Mouse (Mus musculus) adrenal gland, adult 8-10 months (tissue): ENCODE measurements around the gene Sntb2. TPM values are rescaled to one million over a fixed set of nuclear protein-coding genes. Genes with fewer than 3 reads are reported as not detected.

Experiments
- DNase-seq: peaks from one replicate; pipeline ENCODE4 v3.0.0; 2022
- total RNA-seq, 4 experiments: library from RNA; stranded (reverse); gene quantifications; 2 replicates each; pipeline ENCODE4 v1.2.4; 2022

Gene Sntb2
- total RNA-seq, 4 experiments from 2014 or later: 36.2 to 42.9 (median 38.8) TPM

- DNase-seq: no peak
These were observed 5.6 kb upstream of the Sntb2 start for GRCm38 (mm10) chr8:106929921-106930320.

- DNase-seq: no peak
These were observed 3.0 kb upstream of the Sntb2 start for GRCm38 (mm10) chr8:106932376-106933065.

- DNase-seq: no peak
These were observed 1.9 kb upstream of the Sntb2 start for GRCm38 (mm10) chr8:106933506-106934143.

GRCm38 (mm10) chr8:106934226-106934977 lies 1.1 kb upstream of the Sntb2 start:
- no peak for DNase-seq

GRCm38 (mm10) chr8:106935899-106936477 lies 438 bp downstream of the Sntb2 start:
- DNase-seq: peak; percentile 46

GRCm38 (mm10) chr8:106936478-106937051 lies 1.0 kb downstream of the Sntb2 start:
- no peak for DNase-seq

GRCm38 (mm10) chr8:106937081-106937800 lies 1.7 kb downstream of the Sntb2 start:
- DNase-seq: no peak

- DNase-seq: no peak
These were observed 6.3 kb downstream of the Sntb2 start for GRCm38 (mm10) chr8:106941806-106942205.

GRCm38 (mm10) chr8:106943874-106944418 lies 8.4 kb downstream of the Sntb2 start:
- DNase-seq: peak; percentile 56

- no peak for DNase-seq
These were observed 9.2 kb downstream of the Sntb2 start for GRCm38 (mm10) chr8:106944756-106945155.

- no peak for DNase-seq
These were observed 13.2 kb downstream of the Sntb2 start for GRCm38 (mm10) chr8:106948678-106949243.

GRCm38 (mm10) chr8:106951707-106952106 lies 16.2 kb downstream of the Sntb2 start:
- no peak for DNase-seq

GRCm38 (mm10) chr8:106953571-106953970 lies 18.0 kb downstream of the Sntb2 start:
- DNase-seq: no peak

GRCm38 (mm10) chr8:106957086-106957485 lies 21.5 kb downstream of the Sntb2 start:
- DNase-seq: no peak

- DNase-seq: no peak
These were observed 22.7 kb downstream of the Sntb2 start for GRCm38 (mm10) chr8:106958212-106958611.

- DNase-seq: no peak
These were observed 24.1 kb downstream of the Sntb2 start for GRCm38 (mm10) chr8:106959626-106960025.

GRCm38 (mm10) chr8:106962322-106962721 lies 26.8 kb downstream of the Sntb2 start:
- no peak for DNase-seq

GRCm38 (mm10) chr8:106963365-106963764 lies 27.8 kb downstream of the Sntb2 start:
- no peak for DNase-seq

- DNase-seq: no peak
These were observed 29.0 kb downstream of the Sntb2 start for GRCm38 (mm10) chr8:106964573-106964972.

- DNase-seq: no peak
These were observed 34.4 kb downstream of the Sntb2 start for GRCm38 (mm10) chr8:106969964-106970363.

- no peak for DNase-seq
These were observed 36.4 kb downstream of the Sntb2 start for GRCm38 (mm10) chr8:106971916-106972315.
